Mouse (Mus musculus) inflammation-experienced regulatory T-cells (primary cell): ENCODE results near the gene H2-M1. TPM values are rescaled to one million over a fixed set of nuclear protein-coding genes. Genes with fewer than 3 reads are reported as not detected.

Experiments used
- polyA plus RNA-seq, 2 experiments: library from polyadenylated mRNA; unstranded; fragments of 100-300 nt; shearing (Covaris generic); gene quantifications; one replicate each; pipeline ENCODE4 v1.2.1; 2017

The H2-M1 gene
- polyA plus RNA-seq, result not detected

DNA sequence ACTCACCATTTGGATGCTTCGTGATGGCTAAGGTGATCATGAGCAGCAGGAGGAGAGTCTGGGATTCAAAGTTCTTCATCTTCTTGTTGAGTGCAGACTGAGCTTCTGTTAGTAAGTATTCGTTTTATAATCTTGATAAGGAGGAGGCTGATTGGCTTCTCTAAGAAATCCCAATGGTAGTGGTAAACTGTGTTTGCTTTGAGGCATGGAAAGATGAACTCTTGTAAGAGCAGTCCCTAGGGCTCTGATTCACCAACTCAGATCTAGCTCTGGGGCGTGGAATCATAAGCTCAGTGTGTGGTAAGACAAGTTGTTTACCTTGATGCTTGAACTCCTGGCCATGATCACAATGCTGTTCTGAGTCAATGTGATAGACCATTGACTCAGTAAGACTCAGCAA lies at the start of gene H2-M1:
Gene H2-M1 (minus strand): TSS at position 101 of the 400 bp plus-strand sequence.

DNA sequence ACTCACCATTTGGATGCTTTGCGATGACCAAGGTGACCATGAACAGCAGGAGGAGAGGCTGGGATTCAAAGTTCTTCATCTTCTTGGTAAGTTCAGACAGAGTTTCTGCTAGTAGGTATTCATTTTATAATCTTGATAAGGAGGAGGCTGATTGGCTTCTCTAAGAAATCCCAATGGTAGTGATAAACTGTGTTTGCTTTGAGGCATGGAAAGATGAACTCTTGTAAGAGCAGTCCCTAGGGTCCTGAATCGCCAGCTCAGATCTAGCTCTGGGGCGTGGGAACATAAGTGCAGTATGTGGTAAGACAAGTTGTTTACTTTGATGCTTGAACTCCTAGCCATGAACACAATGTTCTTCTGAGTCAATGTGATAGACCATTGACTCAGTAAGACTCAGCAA lies 29.5 kb downstream of the H2-M1 start, which contains the start of gene H2-M9:
Gene H2-M9 (minus strand): TSS at position 101 of the 400 bp plus-strand sequence.

Other genes starting within 250 kb of the H2-M1 start
- gene H2-M10.4, start 209.9 kb downstream of the H2-M1 start, polyA plus RNA-seq, result not detected
- gene H2-M11, start 125.1 kb downstream of the H2-M1 start, polyA plus RNA-seq, result not detected
- gene H2-M9, start 29.6 kb downstream of the H2-M1 start, polyA plus RNA-seq, result under 1 TPM; 0.28 to 0.60 TPM
- gene H2-M10.5, start 100.7 kb upstream of the H2-M1 start, polyA plus RNA-seq, result under 1 TPM; 0.11 to 0.29 TPM
- gene H2-M10.6, start 140.0 kb upstream of the H2-M1 start, polyA plus RNA-seq, result not detected
- gene Trim26, start 164.9 kb upstream of the H2-M1 start, polyA plus RNA-seq, result 100 to 1,000 TPM; 137 to 139 TPM
- gene Trim15, start 195.0 kb upstream of the H2-M1 start, polyA plus RNA-seq, result under 1 TPM; 0.17 to 0.28 TPM
- gene Trim10, start 197.4 kb upstream of the H2-M1 start, polyA plus RNA-seq, result under 1 TPM; 0.18 to 0.42 TPM
- gene Trim40, start 217.9 kb upstream of the H2-M1 start, polyA plus RNA-seq, result not detected
- gene Trim31, start 225.9 kb upstream of the H2-M1 start, polyA plus RNA-seq, result under 1 TPM; 0.10 to 0.45 TPM